Mouse (Mus musculus): Measurements from ENCODE around the gene Map3k5.

Map3k5 gene

DNA sequence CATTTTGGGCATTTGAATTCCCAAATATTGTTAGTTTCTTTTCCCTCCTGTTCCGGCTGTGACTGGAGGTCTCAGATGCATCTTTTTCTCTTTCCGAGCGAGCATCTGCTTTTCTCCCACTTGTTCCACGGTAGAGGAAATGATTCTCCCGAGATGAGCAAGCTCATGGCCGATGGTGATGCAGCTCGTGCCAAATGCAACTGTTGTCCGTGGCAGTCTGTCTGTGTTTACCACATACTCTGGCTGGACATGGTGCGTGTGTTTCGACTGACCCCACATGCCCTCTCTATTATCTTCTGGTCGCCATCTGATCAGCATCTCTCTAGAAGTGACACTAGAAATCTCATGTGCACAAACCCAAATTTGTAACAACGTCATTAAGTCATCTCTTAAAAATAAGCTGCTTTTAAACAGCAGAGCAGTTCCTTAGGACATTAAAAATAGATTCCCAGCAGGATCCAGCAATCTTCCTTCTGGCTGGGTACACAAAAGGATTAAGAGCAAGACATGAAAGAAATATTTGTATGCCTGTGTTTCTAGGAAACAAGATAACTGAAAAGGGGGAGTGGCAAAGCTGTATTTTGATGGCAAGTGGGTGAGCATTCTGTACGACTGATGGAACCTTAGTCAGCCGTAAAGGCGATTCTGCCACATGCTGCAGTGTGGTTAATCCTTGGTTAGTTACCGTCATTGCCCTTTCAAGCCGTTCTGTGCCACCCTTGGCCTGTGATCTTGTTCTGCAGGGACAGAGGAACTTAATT lies 72.2 kb downstream of the Map3k5 start:
- no peak for DNase-seq (ENCODE audit: low spot score in 2 of 2)

DNA sequence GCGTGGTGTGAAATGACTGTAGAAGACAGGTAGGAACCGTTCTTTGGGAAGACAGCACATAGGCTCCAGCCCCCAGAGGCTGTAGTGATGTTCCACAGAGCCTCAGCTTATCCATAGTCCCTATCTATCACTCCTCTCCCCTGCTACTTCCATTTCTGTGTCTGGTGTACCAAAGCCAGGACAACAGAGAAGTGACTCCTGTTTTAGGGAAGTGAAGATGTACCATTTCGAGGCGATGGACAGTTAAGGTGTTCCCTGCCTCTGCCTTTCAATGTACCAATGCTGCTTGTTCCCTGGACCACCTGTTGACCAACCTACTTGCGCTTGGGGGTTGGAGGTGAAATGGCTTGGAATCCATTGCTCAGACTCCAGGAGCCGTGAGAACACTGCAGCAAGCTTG lies 75.0 kb downstream of the Map3k5 start:
- no peak for DNase-seq (ENCODE audit: low spot score in 2 of 2)

DNA sequence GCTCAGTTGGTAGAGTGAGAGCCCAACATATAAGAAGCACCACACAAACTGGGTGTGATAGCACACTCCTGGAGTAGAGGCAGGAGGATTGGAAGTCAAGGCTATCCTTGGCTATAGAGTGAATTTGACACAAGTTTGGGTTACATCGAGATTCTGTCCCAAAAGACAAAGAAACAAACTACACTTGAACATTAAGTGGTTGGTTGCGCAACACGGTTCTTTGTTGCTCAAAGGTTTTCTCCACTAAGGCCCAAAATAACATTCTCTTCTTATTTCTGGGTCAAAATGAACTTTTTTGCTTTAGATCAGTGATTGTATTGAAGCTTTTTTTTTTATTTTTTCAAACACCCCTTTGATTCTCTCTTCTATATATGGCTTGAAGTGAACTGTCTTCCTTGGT lies 75.7 kb downstream of the Map3k5 start:
- no peak for DNase-seq (ENCODE audit: low spot score in 2 of 2)

DNA sequence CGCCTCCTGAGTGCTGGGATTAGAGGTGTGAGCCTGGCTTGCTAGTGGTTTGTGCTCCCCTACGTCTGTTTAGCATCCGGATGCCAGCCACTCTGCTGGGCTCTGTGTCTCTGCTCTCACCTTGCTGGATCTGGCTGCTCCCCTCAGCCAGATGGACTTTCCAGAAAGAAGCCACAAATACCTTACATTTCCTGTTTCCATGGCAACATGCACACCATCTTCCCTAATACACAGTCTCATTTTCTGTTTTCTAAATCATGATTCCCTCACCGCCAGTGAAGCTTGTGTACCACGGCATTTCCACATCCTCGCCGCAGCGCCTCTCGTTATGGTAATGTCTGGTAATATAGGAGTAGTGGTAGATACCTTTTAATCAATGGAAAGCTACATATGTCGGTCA lies 84.1 kb downstream of the Map3k5 start:
- no peak for DNase-seq (ENCODE audit: low spot score in 2 of 2)

DNA sequence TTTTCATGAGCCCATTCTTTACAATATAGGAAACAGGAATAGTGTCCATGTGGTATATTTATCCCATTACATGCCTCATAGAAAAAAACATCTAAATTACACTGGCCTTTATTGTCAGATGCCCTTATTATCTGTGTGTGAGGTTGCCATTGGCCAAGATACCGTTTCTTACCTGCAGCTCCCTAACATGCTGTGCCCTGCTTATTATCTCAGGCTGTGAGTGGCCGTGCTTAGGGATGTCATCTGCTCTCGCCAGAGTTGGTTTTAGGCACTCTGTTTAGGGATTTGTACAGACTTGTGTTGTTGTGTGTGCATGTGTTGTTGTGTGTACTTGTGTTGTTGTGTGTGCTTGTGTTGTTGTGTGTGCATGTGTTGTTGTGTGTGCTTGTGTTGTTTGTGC lies 84.5 kb downstream of the Map3k5 start:
- no peak for DNase-seq (ENCODE audit: low spot score in 2 of 2)

DNA sequence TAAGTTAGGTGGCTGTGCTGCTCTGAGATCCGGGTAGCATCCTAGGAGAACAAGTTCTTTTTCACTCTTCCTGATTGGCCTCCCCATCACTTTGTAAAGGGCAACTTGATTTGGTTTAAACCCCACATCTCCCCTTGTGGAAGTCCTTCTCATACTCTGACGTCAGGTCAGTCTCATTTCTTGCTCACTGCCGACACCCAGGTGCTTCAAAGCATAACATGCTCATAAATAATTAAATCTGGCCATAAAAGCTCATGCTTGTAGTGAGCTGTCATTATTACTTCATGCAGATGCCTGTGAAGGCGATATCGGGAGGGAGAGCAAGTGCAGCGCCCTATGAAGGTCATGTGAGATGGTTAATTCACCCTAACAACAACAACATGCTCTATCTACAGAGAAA lies 87.0 kb downstream of the Map3k5 start:
- DNase-seq (ENCODE audit: low spot score in 2 of 2) = no peak

DNA sequence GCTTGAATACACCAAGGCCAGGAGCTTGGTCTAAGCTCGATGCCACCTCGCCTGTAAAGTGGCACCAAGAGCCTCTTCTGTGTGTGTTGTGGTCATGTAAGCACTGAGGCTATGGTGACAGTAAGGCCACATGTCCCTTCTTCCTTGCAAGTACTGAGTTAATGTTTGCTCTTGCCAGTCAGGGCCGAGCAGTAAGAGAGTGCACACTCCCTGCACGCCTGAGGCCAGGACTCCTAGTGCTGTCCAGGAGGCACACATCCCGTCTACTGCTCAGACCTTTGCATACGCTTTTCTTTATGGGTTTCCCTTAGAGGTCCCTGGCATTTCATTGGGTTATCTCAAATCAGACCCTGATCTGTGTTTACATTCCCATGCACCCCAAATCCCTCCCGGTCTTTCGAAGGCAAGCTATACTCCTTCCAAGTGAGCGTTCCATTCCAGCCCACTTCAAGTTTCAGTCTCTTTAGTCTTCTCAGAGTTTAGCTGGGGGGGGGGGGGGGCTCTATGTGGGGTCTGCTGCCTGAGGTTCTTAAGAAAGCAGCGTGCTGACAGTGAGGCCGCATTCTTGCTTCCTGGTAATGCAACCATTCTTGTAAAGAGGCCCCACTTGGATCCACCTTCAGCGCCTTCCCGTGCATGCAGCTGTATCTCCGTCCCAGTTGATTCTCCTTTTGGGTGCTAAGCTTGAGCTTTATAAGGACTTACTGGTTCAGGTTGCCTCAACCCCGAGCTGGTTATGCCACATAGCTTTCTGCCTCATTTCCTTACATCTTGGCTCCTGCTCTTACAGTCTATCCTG lies 87.6 kb downstream of the Map3k5 start:
- DNase-seq (ENCODE audit: low spot score in 2 of 2) = no peak

DNA sequence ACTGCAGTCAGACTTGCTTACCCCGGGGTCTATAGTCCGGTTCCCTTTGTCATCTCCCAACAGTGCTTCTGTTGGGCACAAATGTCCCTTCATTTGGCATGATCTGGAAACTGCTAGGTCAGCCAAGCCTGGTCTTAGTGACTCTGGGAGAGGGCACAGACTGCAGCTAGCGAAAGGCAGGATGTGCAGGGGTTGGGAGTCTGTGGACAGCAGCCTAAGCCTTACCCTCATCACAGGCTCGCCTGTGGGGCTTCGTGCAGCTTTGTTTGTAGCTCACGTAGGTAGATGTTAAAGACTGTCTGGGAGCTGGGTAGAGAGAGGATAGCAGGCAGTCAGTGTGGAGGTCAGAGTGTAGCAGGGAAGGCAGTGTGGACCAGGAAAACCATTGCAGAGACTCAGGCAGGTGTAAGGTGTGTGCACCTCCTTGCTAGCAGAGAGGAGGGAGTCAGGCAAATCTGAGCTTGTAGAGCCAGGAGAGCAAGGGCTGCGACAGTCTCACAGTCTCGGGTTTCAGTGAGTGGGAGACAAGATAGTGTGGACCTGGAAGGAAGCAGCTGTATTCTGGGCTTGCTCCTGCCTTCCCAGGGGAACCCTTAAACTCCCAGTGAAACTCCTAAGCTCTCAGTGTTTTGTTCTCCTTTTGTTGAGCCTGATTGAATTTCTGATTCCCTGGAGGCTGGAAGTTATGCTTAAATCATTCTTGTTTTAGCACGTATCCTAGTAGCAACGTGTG lies 88.5 kb downstream of the Map3k5 start:
- no peak for DNase-seq (ENCODE audit: low spot score in 2 of 2)

DNA sequence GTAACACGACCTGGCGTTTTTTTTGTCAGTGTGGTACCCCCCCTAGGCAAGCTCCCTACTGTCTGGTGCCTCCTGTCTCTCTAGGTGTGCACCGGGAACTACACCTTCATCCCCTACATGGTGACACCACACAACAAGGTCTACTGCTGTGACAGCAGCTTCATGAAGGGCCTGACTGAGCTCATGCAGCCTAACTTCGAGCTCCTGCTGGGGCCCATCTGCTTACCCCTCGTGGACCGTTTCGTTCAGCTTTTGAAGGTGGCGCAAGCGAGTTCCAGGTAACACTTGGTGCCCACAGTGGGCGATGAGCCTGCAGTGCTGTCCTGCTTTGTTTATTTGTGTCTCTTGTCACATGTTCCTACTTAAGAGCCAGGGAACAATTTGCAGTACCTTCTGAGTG lies 89.3 kb downstream of the Map3k5 start:
- no peak for DNase-seq (ENCODE audit: low spot score in 2 of 2)

DNA sequence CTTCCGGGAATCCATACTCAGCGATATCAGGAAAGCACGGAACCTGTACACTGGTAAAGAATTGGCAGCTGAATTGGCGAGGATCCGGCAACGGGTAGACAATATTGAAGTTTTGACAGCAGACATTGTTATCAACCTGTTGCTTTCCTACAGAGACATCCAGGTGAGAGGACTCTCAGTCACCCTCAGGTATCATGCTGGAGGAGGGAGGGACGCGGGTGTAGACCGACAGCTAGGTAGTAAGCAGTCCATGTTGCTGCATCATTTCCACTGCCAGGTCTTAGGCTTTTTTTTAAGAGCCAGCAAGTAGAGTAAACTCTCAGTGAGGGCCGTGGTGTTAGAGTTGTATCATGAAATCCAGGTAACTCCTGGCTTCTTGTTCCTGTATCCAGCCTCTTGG lies 90.6 kb downstream of the Map3k5 start:
- DNase-seq (ENCODE audit: low spot score in 2 of 2) = no peak

DNA sequence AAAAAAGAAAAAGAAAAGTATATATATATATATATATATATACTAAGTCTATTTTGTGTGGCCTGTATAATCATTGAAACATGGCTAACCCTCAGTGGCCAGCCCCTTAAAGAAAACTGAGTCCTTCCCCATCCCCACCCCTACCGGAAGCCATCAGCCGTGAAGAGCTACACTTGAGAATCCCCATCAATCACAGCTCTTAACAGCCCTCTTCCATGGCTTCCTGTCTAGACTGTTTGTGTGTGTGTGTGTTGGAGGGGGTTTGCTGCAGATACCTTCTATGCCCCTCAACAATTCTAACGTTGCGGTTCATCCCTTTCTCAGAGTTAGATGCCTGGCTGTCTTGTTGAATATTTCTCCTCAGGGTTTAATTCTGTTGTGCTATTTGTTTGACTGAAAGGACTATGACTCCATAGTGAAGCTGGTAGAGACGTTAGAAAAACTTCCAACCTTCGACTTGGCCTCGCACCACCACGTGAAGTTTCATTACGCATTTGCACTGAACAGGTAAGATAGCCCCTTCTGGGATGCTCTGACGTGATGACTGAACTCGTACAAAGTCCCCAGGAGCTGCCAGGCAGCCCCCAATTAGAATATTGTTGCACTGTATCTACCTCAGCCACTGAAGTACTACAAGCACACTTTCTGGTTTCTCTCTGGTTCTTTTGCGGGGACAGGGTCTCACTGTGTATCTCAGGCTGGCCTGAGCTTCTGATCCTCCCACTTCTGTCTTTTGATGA lies 91.7 kb downstream of the Map3k5 start:
- no peak for DNase-seq (ENCODE audit: low spot score in 2 of 2)

DNA sequence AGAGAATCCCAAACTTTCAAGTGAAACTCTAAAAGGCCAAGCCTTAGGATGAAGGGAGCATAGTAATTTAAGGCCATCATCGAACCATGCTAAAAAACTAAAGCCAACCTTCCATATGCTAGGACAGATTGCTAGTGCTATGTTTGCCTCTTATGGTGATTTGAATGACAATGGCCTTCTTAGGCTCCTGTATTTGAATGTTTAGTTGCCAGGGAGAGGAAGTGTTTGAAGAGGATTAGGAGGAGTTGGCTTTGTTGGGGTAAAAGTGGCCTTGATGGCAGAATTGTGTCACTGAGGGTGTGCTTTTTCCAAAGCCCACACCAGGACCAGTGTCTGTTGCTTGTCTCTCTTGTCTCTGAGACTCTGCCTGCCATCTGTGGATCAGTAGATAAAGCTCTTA lies 96.4 kb downstream of the Map3k5 start:
- DNase-seq (ENCODE audit: low spot score in 2 of 2) = no peak

DNA sequence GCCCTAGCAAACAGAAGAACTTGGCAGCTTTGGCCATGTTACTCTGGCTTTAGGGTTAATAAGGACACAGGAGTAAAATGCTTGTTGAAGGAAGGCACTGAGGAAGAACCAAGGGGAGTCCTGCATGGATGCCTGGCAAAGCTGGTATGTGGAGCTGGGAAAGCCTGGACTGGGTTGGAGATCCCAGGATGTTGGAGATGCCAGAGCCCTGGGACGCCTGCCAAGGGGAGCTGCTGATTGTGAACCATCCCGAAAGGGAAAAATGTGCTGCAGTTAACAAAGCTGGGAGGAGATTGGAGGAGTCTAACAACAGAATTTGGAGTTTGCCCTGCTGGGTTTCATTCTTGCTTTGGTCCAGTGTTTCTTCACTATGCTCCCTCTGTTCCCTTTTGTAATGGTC lies 97.7 kb downstream of the Map3k5 start:
- no peak for DNase-seq (ENCODE audit: low spot score in 2 of 2)

DNA sequence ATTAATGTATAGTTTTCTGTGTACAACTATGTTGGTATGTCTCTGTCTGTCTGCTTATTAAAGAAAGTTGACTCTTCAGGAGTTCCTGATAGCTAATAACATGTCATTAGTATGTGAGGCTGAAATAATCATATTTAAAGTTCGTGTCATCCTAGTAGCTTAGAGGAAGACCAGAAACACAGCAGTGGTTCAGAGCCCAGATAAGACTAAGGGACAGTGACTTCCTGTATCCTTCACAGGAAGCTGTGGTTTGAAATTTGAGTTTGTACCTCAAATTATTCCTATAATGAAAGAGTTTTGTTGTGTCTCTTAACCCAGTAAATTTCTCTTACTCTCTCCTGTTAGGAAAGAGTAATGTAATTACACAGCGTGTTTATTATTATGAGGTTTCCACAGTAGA lies 102.1 kb downstream of the Map3k5 start:
- DNase-seq (ENCODE audit: low spot score in 2 of 2) = no peak

DNA sequence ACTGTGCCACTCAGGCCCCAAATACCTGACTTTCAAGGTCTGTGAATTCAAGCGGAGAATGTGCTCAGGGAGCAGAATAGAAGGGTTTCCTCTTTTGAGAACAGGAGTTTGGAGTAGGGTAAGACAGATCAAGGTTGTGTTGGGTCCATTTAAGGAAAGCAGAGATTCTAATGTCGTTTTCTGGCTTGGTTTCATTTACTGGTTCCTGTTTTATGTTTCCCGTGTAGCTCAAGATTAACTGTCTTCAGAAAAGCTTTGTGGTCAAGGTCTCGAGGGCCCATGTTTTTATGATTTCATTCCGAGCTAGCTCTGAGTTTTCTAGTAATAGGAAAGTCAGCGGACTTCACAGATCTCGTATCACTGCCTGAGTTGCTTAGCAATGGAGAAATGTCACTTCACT lies 102.6 kb downstream of the Map3k5 start:
- no peak for DNase-seq (ENCODE audit: low spot score in 2 of 2)

DNA sequence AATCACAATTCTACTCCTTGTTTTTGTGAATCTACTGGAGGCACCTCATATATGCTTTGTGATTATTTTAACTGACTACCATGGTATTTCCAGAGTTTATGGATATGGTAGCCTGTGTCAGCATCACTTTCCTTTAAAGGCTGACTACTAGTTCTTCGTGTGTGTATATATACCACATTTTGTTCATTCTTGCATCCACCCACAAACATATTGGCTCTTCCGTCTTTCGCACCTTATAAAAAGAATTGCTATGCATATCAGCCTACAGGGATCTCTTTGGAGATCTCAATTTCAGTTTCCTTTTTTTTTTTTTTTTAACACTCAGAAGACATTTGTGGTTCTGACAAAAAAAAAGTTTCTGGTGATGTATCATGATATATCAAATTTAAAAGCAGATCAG lies 105.3 kb downstream of the Map3k5 start:
- no peak for DNase-seq (ENCODE audit: low spot score in 2 of 2)

DNA sequence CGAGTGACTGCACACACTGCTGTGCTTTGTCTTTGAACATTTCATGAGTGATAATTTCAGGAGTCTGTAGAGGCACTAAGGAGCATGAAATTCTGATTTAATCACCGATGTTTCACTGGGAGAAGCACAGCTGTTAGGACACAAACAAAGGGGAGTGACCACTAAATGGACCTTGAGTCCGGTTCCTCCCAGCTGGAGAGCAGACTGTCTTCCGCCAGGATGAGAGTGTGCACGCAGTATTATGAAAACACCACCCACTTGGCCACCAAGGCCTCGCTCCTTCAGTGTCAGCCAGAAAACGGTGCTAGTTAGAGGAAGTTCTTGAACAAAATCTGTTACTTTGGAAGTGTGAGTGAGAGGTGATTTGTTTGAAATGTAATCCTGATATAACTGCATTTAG lies 105.8 kb downstream of the Map3k5 start:
- DNase-seq (ENCODE audit: low spot score in 2 of 2) = no peak

DNA sequence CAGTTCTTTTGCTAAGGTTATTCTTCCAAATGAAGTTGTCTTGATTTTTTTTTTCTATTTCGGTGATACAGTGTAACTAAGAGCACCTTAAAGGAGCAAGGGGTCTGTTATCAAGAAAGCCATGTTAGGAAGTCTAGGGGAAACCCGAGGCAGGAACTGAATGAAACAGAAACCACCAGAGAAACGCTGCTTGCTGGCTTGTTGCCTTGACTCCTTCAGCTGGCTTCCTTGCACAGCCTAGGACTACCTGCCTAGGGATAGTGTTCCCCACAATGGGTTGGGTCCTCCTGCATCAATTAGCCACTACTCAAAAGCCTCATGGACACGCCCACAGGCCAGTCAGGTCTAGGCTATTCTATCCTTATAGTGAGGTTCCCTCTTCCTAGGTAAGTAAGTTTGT lies 106.4 kb downstream of the Map3k5 start:
- DNase-seq (ENCODE audit: low spot score in 2 of 2) = no peak

DNA sequence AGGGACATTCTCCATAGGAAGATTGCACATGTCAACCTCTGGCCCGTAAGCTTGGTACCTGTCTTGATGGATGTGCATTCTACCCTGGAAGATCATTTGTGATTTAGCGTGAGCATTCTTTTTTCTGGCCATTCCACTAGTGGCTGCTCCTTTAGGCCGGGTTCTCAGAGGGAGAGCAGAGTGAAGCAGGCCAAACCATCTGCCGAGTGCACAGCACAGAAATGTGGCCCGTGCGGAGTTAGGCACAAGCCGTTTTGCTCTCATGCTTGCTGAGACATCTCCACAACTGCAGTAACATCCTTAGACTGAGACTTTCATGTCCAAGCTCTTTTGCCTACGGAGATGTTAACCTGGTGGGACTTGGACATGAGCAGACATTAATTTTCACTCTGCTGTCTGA lies 107.8 kb downstream of the Map3k5 start:
- DNase-seq (ENCODE audit: low spot score in 2 of 2) = no peak

DNA sequence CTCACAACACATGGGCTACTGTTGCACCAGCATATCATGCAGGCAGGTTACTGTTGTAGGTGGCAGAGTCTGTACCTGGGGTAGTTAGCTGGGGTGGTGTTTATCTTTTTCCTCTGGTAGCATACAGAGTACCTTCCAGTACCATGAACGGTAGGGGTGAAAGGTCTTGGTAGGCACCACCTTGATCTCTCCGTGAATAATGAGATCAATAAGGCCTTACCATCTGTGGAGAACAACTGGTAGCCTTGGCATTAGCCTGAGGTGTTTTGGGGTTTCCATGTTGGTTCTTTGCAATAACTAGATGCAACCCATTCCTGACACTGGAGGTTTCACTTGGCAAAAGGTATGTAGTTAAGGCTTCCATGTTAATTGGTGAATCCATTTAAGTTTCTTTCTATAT lies 109.8 kb downstream of the Map3k5 start:
- DNase-seq (ENCODE audit: low spot score in 2 of 2) = no peak

DNA sequence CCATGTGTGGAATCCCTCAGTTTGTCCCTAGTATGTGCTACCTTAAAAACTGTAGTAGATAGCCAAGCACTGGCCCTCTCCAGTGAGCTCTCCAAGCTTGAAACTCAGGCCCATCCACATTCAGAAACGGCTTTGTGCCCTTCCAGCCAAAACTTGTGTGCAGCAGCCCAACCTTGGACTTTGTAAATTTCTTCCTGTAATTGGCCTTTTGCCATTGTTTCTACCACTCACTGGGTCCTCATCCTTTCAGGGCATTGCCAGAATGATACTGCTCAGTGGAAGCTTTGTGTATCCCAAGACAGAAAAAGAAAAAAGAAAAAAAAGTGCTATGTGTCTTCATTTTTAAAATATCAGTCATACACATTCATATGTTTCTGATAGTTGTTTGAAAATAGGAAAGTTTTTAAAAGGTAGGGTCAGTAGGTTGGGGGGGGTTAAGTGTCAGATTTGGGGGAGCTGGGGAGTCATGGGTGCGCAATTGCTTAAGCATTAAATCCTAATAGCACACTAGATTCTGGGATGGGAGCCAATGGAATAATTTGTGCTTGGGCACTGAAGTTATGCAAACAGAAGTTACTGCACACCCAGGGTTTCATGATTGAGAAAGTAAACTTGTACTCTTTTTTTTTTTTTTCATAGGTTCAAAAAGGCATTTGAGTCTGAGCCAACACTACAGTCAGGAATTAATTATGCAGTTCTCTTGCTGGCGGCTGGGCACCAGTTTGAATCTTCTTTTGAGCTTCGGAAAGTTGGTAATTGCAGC lies 111.6 kb downstream of the Map3k5 start:
- no peak for DNase-seq (ENCODE audit: low spot score in 2 of 2)

Measured in spleen, postnatal 14 days (tissue).